Comparison of ENCODE assay signal across 22 mouse cellular contexts in genomic region chr11:116447822-116448221, GRCm38 (mm10). TPM values are rescaled to one million over a fixed set of nuclear protein-coding genes. Genes with fewer than 3 reads are reported as not detected.
DNase-seq lines count a peak whose midpoint lies in the region; ATAC-seq and TF ChIP-seq lines count a peak whose summit lies in the region.
"Had no signal": no experiment of that assay in that cellular context is flagged by ENCODE, and none has a peak within 500 bp of the region (broad histone marks: within the 10 kb centered on the region; RNA-seq: fewer than 3 reads in every experiment).

No protein-coding gene starts in this region.

- H3K9me3 ChIP-seq in intestine, postnatal 0 days (ENCODE audit: control insufficient read depth) = no peaks in the 10 kb centered on the region
- H3K9me3 ChIP-seq in intestine, embryonic 16.5 days (ENCODE audit: control insufficient read depth, low read length) = no peaks in the 10 kb centered on the region
- no peaks in the 10 kb centered on the region; the same call in 1 of the 2 replicates for H3K9me3 ChIP-seq in liver, embryonic 14.5 days (ENCODE audit: control insufficient read depth, low read length)
- H3K9me3 ChIP-seq in forebrain, embryonic 11.5 days (ENCODE audit: control insufficient read depth, low read length) = no peaks in the 10 kb centered on the region
- H3K9me3 ChIP-seq: embryonic facial prominence, embryonic 13.5 days; midbrain, embryonic 15.5 days had no signal

- no peak for ATAC-seq in intestine, postnatal 0 days
- no peak for ATAC-seq in intestine, embryonic 16.5 days
- ATAC-seq in liver, embryonic 14.5 days (ENCODE audit: insufficient read depth) = no peak
- ATAC-seq in forebrain, embryonic 11.5 days (replicated peaks; ENCODE audit: low FRiP score) = no peak
- ATAC-seq: forebrain, embryonic 16.5 days; midbrain, embryonic 15.5 days had no signal

- H3K27ac ChIP-seq in intestine, postnatal 0 days (ENCODE audit: low read depth, low read length) = no peak overlapping the region
- no peak overlapping the region for H3K27ac ChIP-seq in intestine, embryonic 16.5 days (ENCODE audit: low read length)
- no peak overlapping the region for H3K27ac ChIP-seq in liver, embryonic 14.5 days
- H3K27ac ChIP-seq in bone marrow, adult 2 months (ENCODE audit: control insufficient read depth, insufficient read depth, low read depth, low read length, poor library complexity) = no peak overlapping the region
- no peak overlapping the region for H3K27ac ChIP-seq in forebrain, embryonic 11.5 days (ENCODE audit: low read depth, low read length)
- H3K27ac ChIP-seq: embryonic facial prominence, embryonic 13.5 days; hindbrain, embryonic 15.5 days; midbrain, embryonic 15.5 days; neural tube, embryonic 15.5 days had no signal

- no peaks in the 10 kb centered on the region; the same call in 1 of the 2 replicates for H3K27me3 ChIP-seq in intestine, postnatal 0 days (replicated peaks; ENCODE audit: control insufficient read depth, insufficient read depth, low read length)
- no peaks in the 10 kb centered on the region; the same call in 1 of the 2 replicates for H3K27me3 ChIP-seq in intestine, embryonic 16.5 days (replicated peaks; ENCODE audit: control insufficient read depth, insufficient read depth, low read length)
- no peaks in the 10 kb centered on the region; the same call in 1 of the 2 replicates for H3K27me3 ChIP-seq in liver, embryonic 14.5 days (ENCODE audit: control insufficient read depth, insufficient read depth, low read length)
- peaks cover 7% of the 10 kb centered on the region for H3K27me3 ChIP-seq in C2C12 (ENCODE audit: control insufficient read depth, insufficient read depth, insufficient read length)
- peaks cover 7% of the 10 kb centered on the region for H3K27me3 ChIP-seq in forebrain, embryonic 11.5 days (ENCODE audit: control insufficient read depth, insufficient read depth, low read length)
- H3K27me3 ChIP-seq: Patski had no signal

- H3K4me2 ChIP-seq in intestine, postnatal 0 days (replicated peaks; ENCODE audit: low read depth) = no peak overlapping the region
- H3K4me2 ChIP-seq in intestine, embryonic 16.5 days (ENCODE audit: low read depth, low read length) = no peak overlapping the region
- H3K4me2 ChIP-seq in liver, embryonic 14.5 days (ENCODE audit: low read depth) = no peak overlapping the region
- H3K4me2 ChIP-seq in forebrain, embryonic 11.5 days (ENCODE audit: low read depth, low read length, severe bottlenecking) = no peak overlapping the region
- H3K4me2 ChIP-seq: embryonic facial prominence, embryonic 13.5 days; heart, embryonic 12.5 days; hindbrain, embryonic 15.5 days; midbrain, embryonic 15.5 days; neural tube, embryonic 15.5 days had no signal

- no peaks in the 10 kb centered on the region for H3K4me1 ChIP-seq in intestine, postnatal 0 days (replicated peaks; ENCODE audit: control insufficient read depth, insufficient read depth, low read length)
- peaks cover 9% of the 10 kb centered on the region; the same call in 1 of the 2 replicates for H3K4me1 ChIP-seq in intestine, embryonic 16.5 days (ENCODE audit: control insufficient read depth, insufficient read depth, low read length)
- peaks cover 0 to 2% of the 10 kb centered on the region in 2 experiments; a peak in 1 of 4 replicates for H3K4me1 ChIP-seq in liver, embryonic 14.5 days (replicated peaks; ENCODE audit: control insufficient read depth in 2 of 2, insufficient read depth in 2 of 2, low read length in 1 of 2)
- peaks cover 1% of the 10 kb centered on the region; the same call in 1 of the 2 replicates for H3K4me1 ChIP-seq in bone marrow, adult 2 months (ENCODE audit: control insufficient read depth, insufficient read depth, low read length)
- H3K4me1 ChIP-seq in forebrain, embryonic 11.5 days (replicated peaks; ENCODE audit: control insufficient read depth, insufficient read depth, low read length) = 0 out of 2 replicates have a peak, but pooled peaks cover 1% of the 10 kb centered on the region

- H3K79me3 ChIP-seq in C2C12 (ENCODE audit: low read depth) = no peaks in the 10 kb centered on the region

- TF ChIP-seq EP300 in liver, embryonic 14.5 days (IDR thresholded peaks at IDR 0.05; ENCODE audit: low read depth) = no peak

- no peaks in the 10 kb centered on the region for H3K36me3 ChIP-seq in intestine, postnatal 0 days (ENCODE audit: control insufficient read depth, insufficient read depth)
- no peaks in the 10 kb centered on the region for H3K36me3 ChIP-seq in intestine, embryonic 16.5 days (ENCODE audit: control insufficient read depth, insufficient read depth, low read length)
- no peaks in the 10 kb centered on the region for H3K36me3 ChIP-seq in liver, embryonic 14.5 days (replicated peaks; ENCODE audit: control insufficient read depth, insufficient read depth, low read depth)
- no peaks in the 10 kb centered on the region for H3K36me3 ChIP-seq in C2C12 (ENCODE audit: control insufficient read depth, insufficient read depth)
- H3K36me3 ChIP-seq in forebrain, embryonic 11.5 days (ENCODE audit: control insufficient read depth, insufficient read depth, low read length) = no peaks in the 10 kb centered on the region
- H3K36me3 ChIP-seq: embryonic facial prominence, embryonic 13.5 days; heart, embryonic 12.5 days; hindbrain, embryonic 15.5 days; midbrain, embryonic 15.5 days; neural tube, embryonic 15.5 days had no signal

- peak; percentile 52 for TF ChIP-seq CTCF in intestine, postnatal 0 days (IDR thresholded peaks at IDR 0.05; ENCODE audit: low read depth)
- TF ChIP-seq CTCF in liver, embryonic 14.5 days (IDR thresholded peaks at IDR 0.05; ENCODE audit: low read depth) = peak; percentile 30; the same call in 1 of the 2 replicates
- peak; percentile 48 for TF ChIP-seq CTCF in C2C12 (IDR thresholded peaks at IDR 0.05; ENCODE audit: control insufficient read depth, insufficient read depth, insufficient read length)
- TF ChIP-seq CTCF in bone marrow, adult 2 months (IDR thresholded peaks at IDR 0.05; ENCODE audit: control insufficient read depth, insufficient read depth, low read length) = 0 out of 2 replicates have a peak, but pooled peaks have one; percentile 16

- no peak overlapping the region for H3K4me3 ChIP-seq in intestine, postnatal 0 days (ENCODE audit: low read depth, low read length)
- no peak overlapping the region for H3K4me3 ChIP-seq in intestine, embryonic 16.5 days (ENCODE audit: low read length)
- H3K4me3 ChIP-seq in liver, embryonic 14.5 days (ENCODE audit: insufficient read depth in 1 of 2, low read depth in 2 of 2, low read length in 2 of 2) = no peak overlapping the region
- H3K4me3 ChIP-seq in C2C12 (ENCODE audit: insufficient read depth, poor library complexity, severe bottlenecking) = no peak overlapping the region
- no peak overlapping the region for H3K4me3 ChIP-seq in bone marrow, adult 2 months (replicated peaks; ENCODE audit: control insufficient read depth, low read depth, low read length)
- no peak overlapping the region for H3K4me3 ChIP-seq in forebrain, embryonic 11.5 days (ENCODE audit: low read depth, low read length)
- H3K4me3 ChIP-seq: embryonic facial prominence, embryonic 13.5 days; heart, embryonic 12.5 days; hindbrain, embryonic 15.5 days; midbrain, embryonic 15.5 days; neural tube, embryonic 15.5 days had no signal

- H3K9ac ChIP-seq in intestine, postnatal 0 days (ENCODE audit: low read depth, low read length) = no peak overlapping the region
- H3K9ac ChIP-seq in intestine, embryonic 16.5 days (ENCODE audit: low read depth, low read length) = no peak overlapping the region
- H3K9ac ChIP-seq in liver, embryonic 14.5 days (replicated peaks) = no peak overlapping the region
- no peak overlapping the region for H3K9ac ChIP-seq in forebrain, embryonic 11.5 days (ENCODE audit: low read length)
- H3K9ac ChIP-seq: embryonic facial prominence, embryonic 13.5 days; heart, embryonic 12.5 days; hindbrain, embryonic 15.5 days; midbrain, embryonic 15.5 days; neural tube, embryonic 15.5 days had no signal

- peak overlapping the region; percentile 10 for H3ac ChIP-seq in C2C12 (ENCODE audit: control insufficient read depth, insufficient read length, low read depth)

- 78% methylated on average over 5 of the region's 5 CpGs for WGBS in intestine, postnatal 0 days
- WGBS in intestine, embryonic 16.5 days = 71% methylated on average over 5 of the region's 5 CpGs
- 51% methylated on average over 5 of the region's 5 CpGs for WGBS in liver, embryonic 14.5 days (ENCODE audit: insufficient replicate concordance)
- WGBS in bone marrow, adult 2 months = 66% methylated on average over 5 of the region's 5 CpGs
- WGBS in forebrain, embryonic 11.5 days = 67% methylated on average over 5 of the region's 5 CpGs

- no peaks in the 10 kb centered on the region for H3K79me2 ChIP-seq in C2C12 (ENCODE audit: control insufficient read depth, insufficient read depth)

- no peak for DNase-seq in liver, embryonic 14.5 days (ENCODE audit: low read depth in 3 of 3, low spot score in 3 of 3)
- no peak for DNase-seq in liver
- no peak for DNase-seq in forebrain, embryonic 11.5 days (ENCODE audit: low spot score)
- DNase-seq: adrenal gland, postnatal 10 days; cerebellum, adult 11 months; gastrocnemius, postnatal 36 days; kidney, adult 18-20 months; right cerebral cortex, postnatal 14 days; spleen, adult 18-20 months; thymus, adult 2 months had no signal

- no peak for TF ChIP-seq POLR2A in bone marrow, adult 2 months (IDR thresholded peaks at IDR 0.05; ENCODE audit: borderline replicate concordance, control insufficient read depth, low read depth, low read length)

RNA-seq across cellular contexts. Expression of gene Ubald2, which starts 13.9 kb away (rescaled TPM):
- polyA plus RNA-seq in intestine, postnatal 0 days (2015; fragmentation: Nextera tagmentation; extraction: Ambion mirVana) = 60.2 and 60.6 TPM in 2 replicates
- 47.2 and 55.0 TPM in 2 replicates for polyA plus RNA-seq in intestine, embryonic 16.5 days (2015; fragmentation: Nextera tagmentation; extraction: Ambion mirVana)
- 58.9 and 70.9 TPM in 2 replicates for polyA plus RNA-seq in liver, embryonic 14.5 days (2012; rRNA removed)
- 50.3 and 55.4 TPM in 2 replicates for polyA plus RNA-seq in liver, embryonic 14.5 days (2014; fragmentation: Nextera tagmentation; extraction: Ambion mirVana)
- polyA plus RNA-seq in C2C12 (2012; fragmentation: generic; extraction: Trizol) = 126 TPM
- 157 and 172 TPM in 2 replicates for polyA plus RNA-seq in bone marrow, adult 2 months (2011; ENCODE audit: insufficient read depth, insufficient read length, low replicate concordance, missing spikeins)
- polyA plus RNA-seq in forebrain, embryonic 11.5 days (2014; fragmentation: Nextera tagmentation; extraction: Ambion mirVana) = 80.2 and 83.7 TPM in 2 replicates

RNA-seq across cellular contexts. Expression of gene Qrich2, which starts 18.2 kb away (rescaled TPM):
- polyA plus RNA-seq in intestine, postnatal 0 days (2015; fragmentation: Nextera tagmentation; extraction: Ambion mirVana) = 0.14 TPM in 1 of 2 replicates, not detected in the other
- 0.39 TPM in 2 replicates for polyA plus RNA-seq in intestine, embryonic 16.5 days (2015; fragmentation: Nextera tagmentation; extraction: Ambion mirVana)
- polyA plus RNA-seq in liver, embryonic 14.5 days (2012; rRNA removed) = 0.01 and 0.02 TPM in 2 replicates
- polyA plus RNA-seq in liver, embryonic 14.5 days (2014; fragmentation: Nextera tagmentation; extraction: Ambion mirVana) = 0.08 TPM in 1 of 2 replicates, not detected in the other
- polyA plus RNA-seq in C2C12 (2012; fragmentation: generic; extraction: Trizol) = 0.04 TPM
- polyA plus RNA-seq in bone marrow, adult 2 months (2011; ENCODE audit: insufficient read depth, insufficient read length, low replicate concordance, missing spikeins) = not detected in 2 replicates
- not detected in 2 replicates for polyA plus RNA-seq in forebrain, embryonic 11.5 days (2014; fragmentation: Nextera tagmentation; extraction: Ambion mirVana)
- polyA plus RNA-seq: heart, embryonic 12.5 days; lung, embryonic 16.5 days; midbrain, embryonic 15.5 days; neural tube, embryonic 15.5 days had no signal

RNA-seq across cellular contexts. Expression of gene Rnf157, which starts 35.0 kb away (rescaled TPM):
- 4.9 and 6.6 TPM in 2 replicates for polyA plus RNA-seq in intestine, postnatal 0 days (2015; fragmentation: Nextera tagmentation; extraction: Ambion mirVana)
- 4.4 and 5.2 TPM in 2 replicates for polyA plus RNA-seq in intestine, embryonic 16.5 days (2015; fragmentation: Nextera tagmentation; extraction: Ambion mirVana)
- polyA plus RNA-seq in liver, embryonic 14.5 days (2012; rRNA removed) = 0.57 and 0.75 TPM in 2 replicates
- polyA plus RNA-seq in liver, embryonic 14.5 days (2014; fragmentation: Nextera tagmentation; extraction: Ambion mirVana) = 0.66 and 1.2 TPM in 2 replicates
- 13.2 TPM for polyA plus RNA-seq in C2C12 (2012; fragmentation: generic; extraction: Trizol)
- 14.2 and 14.5 TPM in 2 replicates for polyA plus RNA-seq in bone marrow, adult 2 months (2011; ENCODE audit: insufficient read depth, insufficient read length, low replicate concordance, missing spikeins)
- 25.0 and 26.1 TPM in 2 replicates for polyA plus RNA-seq in forebrain, embryonic 11.5 days (2014; fragmentation: Nextera tagmentation; extraction: Ambion mirVana)

RNA-seq across cellular contexts. Expression of gene Prpsap1, which starts 46.2 kb away (rescaled TPM):
- 177 and 194 TPM in 2 replicates for polyA plus RNA-seq in intestine, postnatal 0 days (2015; fragmentation: Nextera tagmentation; extraction: Ambion mirVana)
- 260 and 274 TPM in 2 replicates for polyA plus RNA-seq in intestine, embryonic 16.5 days (2015; fragmentation: Nextera tagmentation; extraction: Ambion mirVana)
- 19.2 and 22.2 TPM in 2 replicates for polyA plus RNA-seq in liver, embryonic 14.5 days (2012; rRNA removed)
- 38.4 and 40.4 TPM in 2 replicates for polyA plus RNA-seq in liver, embryonic 14.5 days (2014; fragmentation: Nextera tagmentation; extraction: Ambion mirVana)
- 81.0 TPM for polyA plus RNA-seq in C2C12 (2012; fragmentation: generic; extraction: Trizol)
- 20.1 and 41.9 TPM in 2 replicates for polyA plus RNA-seq in bone marrow, adult 2 months (2011; ENCODE audit: insufficient read depth, insufficient read length, low replicate concordance, missing spikeins)
- polyA plus RNA-seq in forebrain, embryonic 11.5 days (2014; fragmentation: Nextera tagmentation; extraction: Ambion mirVana) = 188 and 195 TPM in 2 replicates
